Mouse (Mus musculus): Measurements from ENCODE around the gene Ccdc33.

The Ccdc33 gene

GRCm38 (mm10) chr9:58044828-58045227 is 73.8 kb downstream of the Ccdc33 start:
- no peak for DNase-seq

GRCm38 (mm10) chr9:58043496-58044017 is 75.1 kb downstream of the Ccdc33 start:
- no peak for DNase-seq

- DNase-seq = no peak
These were observed 76.2 kb downstream of the Ccdc33 start for GRCm38 (mm10) chr9:58042391-58042790.

DNA sequence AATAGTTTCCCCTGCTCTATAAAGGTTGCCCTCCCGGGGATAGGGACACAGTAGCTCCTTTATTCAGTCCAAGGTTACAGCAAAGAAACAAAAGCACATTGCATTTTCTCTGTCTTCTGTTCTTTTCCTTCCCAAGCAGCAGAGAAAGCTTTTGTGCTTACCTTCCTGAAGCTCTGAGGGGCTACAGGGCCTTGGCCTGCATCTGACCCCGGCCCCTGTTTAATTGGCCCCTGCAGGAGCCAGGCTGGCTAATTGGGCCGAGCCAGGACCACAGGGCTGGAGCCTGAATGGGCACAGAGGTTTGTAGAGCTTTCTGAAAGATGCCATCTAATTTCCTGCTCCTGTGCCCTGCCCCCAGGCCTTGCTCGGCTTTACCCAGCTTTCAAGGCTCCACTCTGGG is 77.6 kb downstream of the Ccdc33 start:
- DNase-seq = no peak

DNA sequence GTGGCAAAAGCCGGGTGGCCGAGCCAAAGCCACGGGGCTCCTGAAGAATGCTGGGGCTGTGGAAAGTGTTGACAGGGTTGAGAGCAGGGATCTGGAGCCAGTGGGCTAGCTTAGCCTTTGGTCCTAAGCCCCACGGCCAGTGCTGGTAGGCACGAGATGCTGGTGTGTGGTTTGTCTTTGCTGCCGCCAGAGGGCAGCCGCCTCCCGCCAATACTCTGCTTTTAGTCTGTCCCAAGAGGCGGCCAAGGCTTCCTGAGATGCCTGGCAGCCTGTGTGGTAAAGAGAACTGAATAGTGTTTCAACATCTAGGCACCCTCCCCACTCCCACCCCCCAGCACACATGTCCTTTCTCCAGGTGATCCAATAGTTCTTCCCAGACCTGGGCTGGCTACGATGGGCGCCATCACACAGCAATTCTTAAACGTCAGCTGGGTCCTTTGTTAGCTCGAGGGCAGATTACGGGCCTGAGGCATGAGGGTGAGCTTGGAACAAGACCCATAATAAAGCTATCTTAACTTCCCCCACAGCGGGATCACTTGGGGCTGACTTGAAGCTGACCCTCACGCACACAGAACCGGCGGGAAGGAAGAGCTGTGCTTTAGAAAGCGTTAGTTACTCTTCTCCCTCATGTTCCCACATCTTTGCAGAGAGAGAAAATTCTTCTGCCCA is 80.0 kb downstream of the Ccdc33 start:
- peak; percentile 85 to 89 for DNase-seq

DNA sequence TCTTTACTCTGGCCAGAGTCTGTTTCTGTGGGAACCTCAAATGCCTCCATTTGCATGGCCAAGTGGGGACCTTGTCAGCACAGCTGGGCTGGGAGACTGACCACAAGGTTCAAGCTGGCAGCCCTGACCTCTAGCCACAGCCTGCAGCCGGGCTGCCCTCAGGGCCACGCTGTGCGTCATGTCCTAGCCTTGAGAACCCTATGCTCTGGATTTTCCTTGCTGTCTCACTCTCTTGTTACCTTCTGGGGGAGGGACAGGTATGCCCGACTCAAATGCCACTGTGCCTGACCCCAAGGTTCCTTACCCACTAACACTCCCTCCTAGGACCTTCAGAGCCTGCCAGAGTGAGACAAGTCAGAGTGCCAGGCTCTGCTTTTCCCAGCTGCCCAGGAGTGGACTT is 81.7 kb downstream of the Ccdc33 start:
- no peak for DNase-seq

DNA sequence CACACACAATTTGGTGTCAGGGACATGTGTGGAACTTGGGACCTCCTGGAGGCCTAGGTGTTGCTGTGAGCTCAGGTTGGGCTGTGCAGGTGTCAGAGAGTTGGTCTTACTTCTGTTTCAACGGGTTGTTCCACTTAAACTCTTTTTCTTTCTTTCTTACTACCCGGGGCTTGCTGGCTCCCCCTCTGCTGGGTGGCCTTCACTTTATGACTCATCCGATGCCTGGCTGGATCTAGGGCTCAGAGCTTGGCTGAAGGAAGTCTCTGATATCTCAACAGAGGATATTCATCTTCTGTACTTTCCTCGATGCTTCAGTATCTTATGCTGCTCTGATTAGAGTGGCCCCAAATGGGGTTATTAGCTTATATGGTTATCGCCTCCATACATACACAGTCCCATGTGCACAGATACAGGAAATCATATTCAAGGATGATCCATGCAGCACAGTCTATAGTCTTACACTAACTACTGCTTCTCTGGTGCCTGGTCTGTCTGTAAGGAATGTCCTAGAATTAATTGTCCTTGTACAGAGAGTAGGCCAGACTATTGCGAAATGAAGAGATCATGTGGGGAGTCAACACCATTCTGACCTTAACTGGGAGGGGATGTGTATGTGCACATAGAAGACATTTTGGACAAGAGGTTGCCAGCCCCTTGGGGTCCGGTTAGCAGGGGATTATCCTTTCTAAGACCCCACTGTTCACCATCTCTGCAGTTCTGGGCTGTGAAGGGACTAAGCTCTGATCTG is 82.5 kb downstream of the Ccdc33 start:
- no peak for DNase-seq

GRCm38 (mm10) chr9:58035519-58035918 is 83.1 kb downstream of the Ccdc33 start:
- DNase-seq = no peak

- no peak for DNase-seq
These were observed 86.7 kb downstream of the Ccdc33 start for GRCm38 (mm10) chr9:58031895-58032294.

GRCm38 (mm10) chr9:58029635-58030034 is 89.0 kb downstream of the Ccdc33 start:
- DNase-seq = no peak

GRCm38 (mm10) chr9:58028841-58029240 is 89.8 kb downstream of the Ccdc33 start:
- no peak for DNase-seq

- DNase-seq = peak; percentile 45 to 58
These were observed 91.0 kb downstream of the Ccdc33 start for GRCm38 (mm10) chr9:58027426-58028180.

GRCm38 (mm10) chr9:58025995-58026394 is 92.6 kb downstream of the Ccdc33 start:
- no peak for DNase-seq

DNA sequence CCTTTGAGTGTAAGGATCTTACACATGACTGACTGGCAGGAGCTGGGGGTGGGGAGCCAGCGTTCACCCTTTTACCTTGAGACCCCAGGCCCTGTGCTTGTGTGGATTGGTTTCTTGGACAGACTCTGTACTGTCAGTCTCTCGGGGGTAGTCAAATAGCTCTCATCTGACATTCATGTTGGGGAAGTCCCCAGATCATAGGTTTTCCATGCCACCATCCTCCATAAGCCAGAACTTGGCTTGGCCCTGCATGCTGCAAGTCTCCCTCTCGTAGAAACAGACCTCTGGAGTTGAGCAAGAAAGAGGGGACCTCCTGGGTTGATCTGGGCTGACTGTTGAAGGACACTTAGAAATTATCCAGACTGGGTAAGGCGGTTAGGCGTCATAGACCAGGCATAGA is 100.2 kb downstream of the Ccdc33 start:
- no peak for DNase-seq

- DNase-seq = no peak
These were observed 101.7 kb downstream of the Ccdc33 start for GRCm38 (mm10) chr9:58016962-58017361.

GRCm38 (mm10) chr9:58015856-58016255 is 102.8 kb downstream of the Ccdc33 start:
- no peak for DNase-seq

GRCm38 (mm10) chr9:58014393-58015160 is 104.0 kb downstream of the Ccdc33 start:
- no peak for DNase-seq

- DNase-seq = no peak
These were observed 105.7 kb downstream of the Ccdc33 start for GRCm38 (mm10) chr9:58012935-58013334.

- DNase-seq = no peak
These were observed 106.1 kb downstream of the Ccdc33 start for GRCm38 (mm10) chr9:58012486-58012885.

GRCm38 (mm10) chr9:58011552-58011951 is 107.1 kb downstream of the Ccdc33 start:
- no peak for DNase-seq

- no peak for DNase-seq
These were observed 107.6 kb downstream of the Ccdc33 start for GRCm38 (mm10) chr9:58011027-58011426.

DNA sequence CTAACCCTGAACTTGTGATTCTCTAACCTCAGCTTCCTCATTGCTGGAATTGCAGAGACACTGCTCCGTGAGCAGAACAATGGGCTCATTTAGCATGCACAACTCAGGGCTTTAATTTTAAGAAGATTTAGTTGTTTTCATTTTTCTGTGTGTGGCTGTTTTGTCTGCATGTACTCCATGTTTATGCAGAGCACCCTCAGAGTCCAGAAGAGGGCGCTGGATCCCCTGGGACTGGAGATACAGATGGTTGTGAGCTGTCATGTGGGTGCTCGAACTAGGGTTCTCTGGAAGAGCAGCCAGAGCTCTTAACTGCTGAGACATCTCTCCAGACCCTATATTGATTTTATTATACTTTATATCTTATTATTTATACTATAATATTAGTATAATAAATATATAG is 109.0 kb downstream of the Ccdc33 start:
- no peak for DNase-seq

- DNase-seq = peak in 1 of 2 experiments; percentile 40
These were observed 109.6 kb downstream of the Ccdc33 start for GRCm38 (mm10) chr9:58009015-58009362.
